Mouse (Mus musculus): ENCODE measurements at regions not wholly inside any gene's neighbourhood (a gene's known extent, or its start where the extent isn't known, plus 50 kb on each side); places are given as distances from the start of the nearest gene placed in this dataset.

GRCm38 (mm10) chr14:67141151-67141550, 1132.1 kb upstream of the Gulo start:
- in situ Hi-C loops (cut with MboI; ENCODE audit: unreplicated experiment in 2 of 2): no loop called here

- in situ Hi-C loops (cut with MboI; ENCODE audit: unreplicated experiment in 2 of 2): no loop called here
These were observed 1130.7 kb upstream of the Gulo start for GRCm38 (mm10) chr14:67139674-67140073.

DNA sequence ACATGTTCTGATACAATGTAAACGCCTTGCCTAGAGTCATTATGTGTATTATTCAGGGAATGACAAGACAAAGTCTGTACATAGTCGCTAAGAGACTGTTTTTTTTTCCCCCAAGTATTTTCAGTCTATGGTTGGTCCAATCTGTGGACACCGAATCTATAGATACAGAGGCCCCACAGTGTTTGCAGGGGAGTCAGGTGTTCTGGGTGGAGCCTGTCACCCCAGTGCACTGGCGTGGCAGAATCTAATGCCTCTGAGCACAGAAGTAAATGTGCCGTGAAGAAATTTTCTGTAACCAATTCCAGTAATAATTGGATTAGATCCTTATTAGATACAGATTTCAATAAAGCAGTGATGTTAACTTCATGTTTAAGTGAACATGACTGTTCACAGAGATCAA, 1130.1 kb upstream of the Gulo start:
- in situ Hi-C loops (cut with MboI; ENCODE audit: unreplicated experiment in 2 of 2): no loop called here

- in situ Hi-C loops (cut with MboI; ENCODE audit: unreplicated experiment in 2 of 2): no loop called here
These were observed 1127.1 kb upstream of the Gulo start for GRCm38 (mm10) chr14:67136141-67136498.

GRCm38 (mm10) chr14:67135221-67136140, 1126.5 kb upstream of the Gulo start:
- in situ Hi-C loops (cut with MboI; ENCODE audit: unreplicated experiment in 2 of 2): no loop called here

DNA sequence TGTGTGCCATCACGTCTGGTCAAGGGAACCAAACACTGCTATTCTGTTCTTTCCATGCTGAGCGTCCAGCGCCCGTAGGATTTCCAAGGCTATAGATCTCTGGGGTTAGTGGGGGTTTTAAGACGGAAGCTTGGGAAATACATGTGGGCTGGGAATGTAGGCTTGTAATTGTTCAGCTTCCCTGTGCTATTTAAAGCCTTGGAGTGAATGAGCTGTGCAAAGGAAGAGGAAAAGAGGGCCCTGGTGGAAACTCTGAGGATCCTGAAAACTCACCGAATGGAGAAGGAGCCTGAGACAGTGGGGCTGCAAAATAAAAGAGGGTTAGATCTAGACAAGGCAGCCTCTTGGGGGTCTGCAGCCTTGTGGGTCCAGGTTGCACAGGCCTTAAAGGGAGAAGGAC, 1124.2 kb upstream of the Gulo start:
- in situ Hi-C loops (cut with MboI; ENCODE audit: unreplicated experiment in 2 of 2): no loop called here

DNA sequence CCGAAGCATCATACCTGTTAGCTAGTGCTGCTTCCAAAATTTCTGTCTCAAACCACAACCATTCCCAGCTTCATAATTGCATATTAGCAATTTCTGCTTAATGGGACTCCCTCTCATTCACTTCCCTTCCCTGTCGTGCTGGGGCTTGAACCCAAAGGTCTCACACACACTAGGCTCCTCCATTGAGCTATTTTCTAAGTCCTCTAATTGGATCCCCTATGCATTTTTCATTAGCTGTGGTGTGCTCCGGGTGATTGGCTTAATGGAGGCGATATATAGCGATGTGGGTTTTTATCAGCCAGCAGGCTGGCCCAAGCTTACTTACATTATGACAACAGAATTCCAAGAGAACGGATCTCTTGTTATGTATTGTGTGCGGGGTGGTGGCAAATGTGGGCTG, 1118.1 kb upstream of the Gulo start:
- in situ Hi-C loops (cut with MboI; ENCODE audit: unreplicated experiment in 2 of 2): no loop called here

DNA sequence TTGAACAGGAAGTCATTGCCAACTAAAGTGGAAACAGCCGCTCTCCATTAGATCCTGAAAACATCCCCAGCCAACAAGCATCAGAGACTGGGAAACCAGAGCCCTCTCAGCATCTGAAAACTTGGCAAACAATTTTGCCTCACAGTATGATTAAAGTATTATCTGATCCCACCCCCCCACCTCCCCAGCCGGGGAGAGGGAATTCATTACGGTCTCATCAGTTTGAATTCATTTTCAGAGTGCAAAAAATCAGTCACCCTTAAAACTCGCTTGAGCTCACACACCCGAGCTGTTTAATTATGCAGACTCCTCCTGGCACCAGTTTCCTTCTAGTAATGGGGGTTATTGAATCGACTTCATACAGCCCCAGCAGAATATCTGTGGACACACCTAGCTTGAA, 1117.2 kb upstream of the Gulo start:
- in situ Hi-C loops (cut with MboI; ENCODE audit: unreplicated experiment in 2 of 2): no loop called here

DNA sequence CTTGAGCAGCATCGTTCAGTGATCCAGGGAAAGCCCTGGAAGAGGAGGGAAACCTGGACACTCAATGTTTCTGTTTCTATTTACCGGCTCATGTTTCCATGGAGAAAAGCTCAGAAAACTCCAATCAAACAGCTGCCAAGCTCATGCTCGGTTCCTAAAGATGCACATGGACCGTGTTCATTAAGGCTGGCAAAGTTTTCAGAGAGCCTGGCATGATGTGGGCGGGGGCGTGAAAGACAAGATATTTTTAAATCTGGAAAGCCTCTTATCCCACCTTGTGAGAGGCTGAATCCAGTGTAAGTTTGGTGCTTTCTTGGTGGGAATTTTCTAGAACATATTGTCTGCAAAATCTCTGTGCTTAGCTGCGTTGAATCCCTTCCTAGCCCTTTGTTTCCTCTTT, 1114.3 kb upstream of the Gulo start:
- in situ Hi-C loops (cut with MboI; ENCODE audit: unreplicated experiment in 2 of 2): no loop called here
